ENCODE assay signal across 10 mouse cellular contexts in genomic region chr1:63995137-63995492, GRCm38 (mm10).
DNase-seq lines count a peak whose midpoint lies in the region; ATAC-seq lines count a peak whose summit lies in the region.
"Had no signal": no experiment of that assay in that cellular context is flagged by ENCODE, and none has a peak within 500 bp of the region (broad histone marks: within the 10 kb centered on the region; RNA-seq: fewer than 3 reads in every experiment).

No protein-coding gene starts in this region.

- H3K4me2 ChIP-seq in forebrain, embryonic 11.5 days (ENCODE audit: low read depth, low read length, severe bottlenecking): peak overlapping the region; percentile 15; the same call in 1 of the 2 replicates

- no peak for ATAC-seq in forebrain, embryonic 11.5 days (replicated peaks; ENCODE audit: low FRiP score)

- H3K27ac ChIP-seq in forebrain, embryonic 11.5 days (ENCODE audit: low read depth, low read length): peak overlapping the region; percentile 68
- H3K27ac ChIP-seq in limb, embryonic 10.5 days: peak overlapping the region; percentile 77

- H3K9ac ChIP-seq in forebrain, embryonic 11.5 days (ENCODE audit: low read length): peak overlapping the region; percentile 20; the same call in 1 of the 2 replicates
- H3K9ac ChIP-seq: limb, embryonic 12.5 days had no signal

- peak; percentile 13 for DNase-seq in heart, adult 8-10 months (ENCODE audit: low spot score)
- no peak for DNase-seq in heart, postnatal 4 days
- DNase-seq in 416B (ENCODE audit: low read depth): peak; percentile 13
- no peak for DNase-seq in forebrain, embryonic 11.5 days (ENCODE audit: low spot score)
- no peak for DNase-seq in limb, embryonic 10.5 days (ENCODE audit: low spot score)
- DNase-seq in ovary, postnatal 36 days (ENCODE audit: low spot score): no peak
- DNase-seq in embryo, embryonic 11 days: no peak
- no peak for DNase-seq in kidney, postnatal 25 days
- DNase-seq: spleen, adult 18-20 months had no signal

- WGBS in forebrain, embryonic 11.5 days: 56% methylated on average over 5 of the region's 5 CpGs
- 71% methylated on average over 5 of the region's 5 CpGs for WGBS in limb, embryonic 10.5 days

- no peaks in the 10 kb centered on the region for H3K36me3 ChIP-seq in forebrain, embryonic 11.5 days (ENCODE audit: control insufficient read depth, insufficient read depth, low read length)
- no peaks in the 10 kb centered on the region for H3K36me3 ChIP-seq in limb, embryonic 10.5 days
- H3K36me3 ChIP-seq: limb, embryonic 12.5 days had no signal

- H3K27me3 ChIP-seq in forebrain, embryonic 11.5 days (ENCODE audit: control insufficient read depth, insufficient read depth, low read length): no peaks in the 10 kb centered on the region
- no peaks in the 10 kb centered on the region for H3K27me3 ChIP-seq in limb, embryonic 10.5 days (ENCODE audit: low read depth, poor library complexity, severe bottlenecking)

- peaks cover 12% of the 10 kb centered on the region; the same call in 1 of the 2 replicates for H3K4me1 ChIP-seq in forebrain, embryonic 11.5 days (replicated peaks; ENCODE audit: control insufficient read depth, insufficient read depth, low read length)
- H3K4me1 ChIP-seq in limb, embryonic 10.5 days: peaks cover 28% of the 10 kb centered on the region

- no peaks in the 10 kb centered on the region for H3K9me3 ChIP-seq in forebrain, embryonic 11.5 days (ENCODE audit: control insufficient read depth, low read length)
- no peaks in the 10 kb centered on the region for H3K9me3 ChIP-seq in limb, embryonic 10.5 days (replicated peaks)
- H3K9me3 ChIP-seq: limb, embryonic 12.5 days had no signal

- H3K4me3 ChIP-seq in forebrain, embryonic 11.5 days (ENCODE audit: low read depth, low read length): no peak overlapping the region
- no peak overlapping the region for H3K4me3 ChIP-seq in limb, embryonic 10.5 days
- H3K4me3 ChIP-seq: limb, embryonic 12.5 days had no signal

Comparison
In these comparisons a context has a peak if more than half of its experiments do, and no peak if none do; other contexts are left out.
1. DNase-seq: peak in heart, adult 8-10 months (single experiment) and 416B (single experiment); none in heart, postnatal 4 days (single experiment), forebrain, embryonic 11.5 days (single experiment), limb, embryonic 10.5 days (single experiment), ovary, postnatal 36 days (single experiment), embryo, embryonic 11 days (single experiment) and kidney, postnatal 25 days (0 of 2).